Mouse (Mus musculus) neural tube, embryonic 11.5 days (tissue): ENCODE data around the gene Kif15. TPM values are rescaled to one million over a fixed set of nuclear protein-coding genes. Genes with fewer than 3 reads are reported as not detected.

ENCODE experiments used
- ATAC-seq: fragments of 200-750 bp; cut with Nextera tagmentation; 2 replicates; pipeline ENCODE4 v1.8.0; 2017; ENCODE audit warnings: moderate number of reproducible peaks, mild to moderate bottlenecking, moderate TSS enrichment, moderate library complexity; ENCODE audit not compliant: insufficient read depth, low FRiP score, low TSS enrichment
- DNase-seq: peaks from one replicate; pipeline ENCODE4 v3.0.0-alpha.2; 2015; ENCODE audit warnings: low spot score
- H3K27ac ChIP-seq: fragments of 300-500 bp; sonication (generic); 2 replicates; pipeline ENCODE4 v1.5.1; 2014; ENCODE audit warnings: low read depth, mild to moderate bottlenecking, low read length
- H3K27me3 ChIP-seq: fragments of 300-500 bp; sonication (generic); 2 replicates; pipeline ENCODE4 v1.6.1; 2014; ENCODE audit warnings: mild to moderate bottlenecking, low read length, mixed read lengths; ENCODE audit not compliant: control insufficient read depth, insufficient read depth
- H3K36me3 ChIP-seq: fragments of 300-500 bp; sonication (generic); 2 replicates; pipeline ENCODE4 v1.6.1; 2014; ENCODE audit warnings: mild to moderate bottlenecking, low read length, moderate library complexity, mixed read lengths; ENCODE audit not compliant: control insufficient read depth, insufficient read depth
- H3K4me1 ChIP-seq: fragments of 300-500 bp; sonication (generic); 2 replicates; pipeline ENCODE4 v1.6.1; 2014; ENCODE audit warnings: low read length, mixed read lengths; ENCODE audit not compliant: control insufficient read depth, insufficient read depth
- H3K4me2 ChIP-seq: fragments of 300-500 bp; sonication (generic); 2 replicates; pipeline ENCODE4 v1.6.1; 2014; ENCODE audit warnings: low read depth, mild to moderate bottlenecking, moderate library complexity
- H3K4me3 ChIP-seq: fragments of 300-500 bp; sonication (generic); 2 replicates; pipeline ENCODE4 v1.5.1; 2014; ENCODE audit warnings: low read depth, low read length
- H3K9ac ChIP-seq: fragments of 300-500 bp; sonication (generic); 2 replicates; pipeline ENCODE4 v1.6.1; 2014; ENCODE audit warnings: mild to moderate bottlenecking, low read length
- H3K9me3 ChIP-seq: fragments of 300-500 bp; sonication (generic); 2 replicates; pipeline ENCODE4 v1.6.1; 2016; ENCODE audit warnings: low read length; ENCODE audit not compliant: control insufficient read depth
- WGBS: fragments of 180-500 bp; shearing (Covaris S2); extraction: QIAGEN DNeasy Blood & Tissue Kit; methylation state at CpG from one replicate; pipeline ENCODE4 v1.1.7; 2014; 5-methylcytosine and 5-hydroxymethylcytosine counted together
- polyA plus RNA-seq: library from polyadenylated mRNA; unstranded; fragments of >200 nt; fragmentation: Nextera tagmentation; extraction: Ambion mirVana; gene quantifications from 2 replicates; pipeline ENCODE4 v1.2.1, GENCODE M21; 2014

The Kif15 gene
- polyA plus RNA-seq, 1 experiment from 2014 or later: 50.3 TPM

DNA sequence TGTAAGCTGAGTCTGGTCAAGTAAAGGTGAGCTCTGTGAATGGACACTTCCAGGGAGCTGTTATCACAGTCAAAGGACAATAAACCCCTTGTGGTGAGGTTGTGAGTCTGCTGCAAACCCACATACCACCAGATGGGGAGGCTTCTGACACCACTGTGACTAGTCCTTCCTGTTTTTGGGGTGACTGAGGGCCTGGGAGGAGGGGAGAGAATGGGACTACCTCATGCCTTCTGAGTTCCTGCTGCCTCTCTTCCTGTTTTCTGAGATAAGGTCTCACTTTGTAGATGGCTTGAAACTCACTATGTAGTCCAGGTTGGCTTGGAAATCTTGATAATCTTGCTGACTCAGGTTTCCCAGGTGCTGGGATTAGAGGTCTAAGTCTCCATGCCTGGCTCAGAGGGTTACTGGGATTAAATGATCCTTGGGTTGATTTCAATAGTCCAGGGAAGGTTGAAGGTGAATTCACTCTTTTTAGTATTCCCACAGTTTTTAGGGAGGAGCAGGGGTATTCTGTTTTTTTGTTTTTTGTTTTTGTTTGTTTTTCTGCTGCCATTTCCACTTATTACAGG lies 108.0 kb downstream of the Kif15 start:
- DNase-seq (no peak), ATAC-seq (no peak)
- no peaks in the 10 kb centered on the region for H3K9me3 ChIP-seq
- H3K4me2 ChIP-seq: no peak overlapping the region
- H3K27ac ChIP-seq: no peak overlapping the region
- no peak overlapping the region for H3K4me3 ChIP-seq
- no peaks in the 10 kb centered on the region for H3K36me3 ChIP-seq
- no peak overlapping the region for H3K9ac ChIP-seq
- no peaks in the 10 kb centered on the region for H3K4me1 ChIP-seq
- no peaks in the 10 kb centered on the region for H3K27me3 ChIP-seq

DNA sequence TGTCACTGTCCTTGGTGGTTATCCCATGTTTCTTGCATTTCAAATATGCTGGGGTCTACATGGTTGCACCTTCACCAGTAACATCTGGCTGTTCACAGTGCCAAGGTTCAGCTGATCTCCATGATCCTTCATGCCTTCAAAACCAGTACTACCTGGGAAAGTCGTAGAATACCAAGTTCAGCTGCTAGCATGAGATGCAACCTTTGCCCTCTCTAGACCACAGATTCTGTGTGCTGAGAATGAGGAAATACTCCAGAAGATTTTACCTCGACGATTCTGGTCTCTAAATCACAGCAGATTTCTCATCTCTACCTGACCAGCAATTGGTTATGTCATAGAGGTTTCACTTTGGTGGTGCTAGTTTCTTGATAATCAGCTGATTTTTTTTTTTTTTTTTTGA lies 109.3 kb downstream of the Kif15 start:
- H3K27ac ChIP-seq: no peak overlapping the region
- 89% methylated on average over 3 of the region's 3 CpGs for WGBS
- DNase-seq (no peak), ATAC-seq (no peak)
- H3K9me3 ChIP-seq: no peaks in the 10 kb centered on the region
- no peaks in the 10 kb centered on the region for H3K27me3 ChIP-seq
- H3K9ac ChIP-seq: no peak overlapping the region
- no peak overlapping the region for H3K4me3 ChIP-seq
- H3K36me3 ChIP-seq: no peaks in the 10 kb centered on the region
- H3K4me2 ChIP-seq: no peak overlapping the region
- no peaks in the 10 kb centered on the region for H3K4me1 ChIP-seq

Other genes with a start within 250 kb of the Kif15 start
- gene Topaz1, start 203.7 kb upstream of the Kif15 start, polyA plus RNA-seq: not detected in 2 replicates
- gene Tcaim, start 145.5 kb upstream of the Kif15 start, polyA plus RNA-seq: 6.1 and 7.0 TPM in 2 replicates
- 0.40 TPM in 1 of 2 replicates, not detected in the other for gene Gm35549, start 107.0 kb upstream of the Kif15 start, polyA plus RNA-seq
- gene Zfp445, start 85.0 kb upstream of the Kif15 start, polyA plus RNA-seq: 80.2 and 88.1 TPM in 2 replicates
- gene Zkscan7, start 65.4 kb upstream of the Kif15 start, polyA plus RNA-seq: 3.0 and 3.3 TPM in 2 replicates
- gene Zfp105, start 28.0 kb upstream of the Kif15 start, polyA plus RNA-seq: 35.3 and 36.7 TPM in 2 replicates
- 27.7 and 30.8 TPM in 2 replicates for gene 1110059G10Rik, start within 50 bp of the Kif15 start, polyA plus RNA-seq
- gene Tmem42, start 70.3 kb downstream of the Kif15 start, polyA plus RNA-seq: 16.9 and 19.8 TPM in 2 replicates
- 0.49 and 0.57 TPM in 2 replicates for gene Tgm4, start 83.7 kb downstream of the Kif15 start, polyA plus RNA-seq
- gene Zdhhc3, start 162.2 kb downstream of the Kif15 start, polyA plus RNA-seq: 60.5 and 66.4 TPM in 2 replicates
- gene Exosc7, start 162.2 kb downstream of the Kif15 start, polyA plus RNA-seq: 101 and 110 TPM in 2 replicates
- not detected in 2 replicates for gene Clec3b, start 199.9 kb downstream of the Kif15 start, polyA plus RNA-seq